Mouse (Mus musculus) layer of hippocampus, adult 18-20 months (tissue): ENCODE measurements at regions not wholly inside any gene's neighbourhood (a gene's known extent, or its start where the extent isn't known, plus 50 kb on each side); places are given as distances from the start of the nearest gene placed in this dataset.
"Not testable (repeated sequence)": the region's sequence is repeated elsewhere in the genome, so short reads cannot be mapped to it uniquely, and the experiment has no call there.

Experiments used
- DNase-seq, 2 experiments: peaks; one replicate each; pipeline ENCODE4 v3.0.0; 2022; ENCODE audit warnings: low spot score in 2 of 2

DNA sequence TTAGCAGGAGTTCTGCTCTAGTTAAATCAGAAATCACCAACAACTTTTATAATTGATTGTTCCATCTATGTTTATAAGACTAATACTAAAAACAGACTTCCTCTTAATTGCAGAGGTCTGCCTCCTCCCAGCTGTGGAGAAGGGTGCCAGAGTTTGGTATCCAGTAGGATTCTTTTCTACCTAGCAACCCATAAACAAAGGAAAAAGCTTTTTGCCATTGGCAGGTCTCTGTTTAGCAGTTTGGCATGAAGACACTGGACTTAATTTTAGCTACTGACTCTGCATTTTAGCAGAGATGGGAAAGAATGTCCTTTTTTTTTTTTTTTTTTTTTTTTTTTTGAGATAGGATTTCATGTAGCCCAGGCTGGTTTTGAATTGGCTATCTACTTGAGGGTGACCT is 1628.4 kb downstream of the A830018L16Rik start:
- no peak for DNase-seq

- peak; percentile 8 to 50 for DNase-seq
Measured at GRCm38 (mm10) chr1:13050140-13050775, 1636.4 kb downstream of the A830018L16Rik start.

GRCm38 (mm10) chr1:13051433-13052066 is 1637.6 kb downstream of the A830018L16Rik start:
- not testable (repeated sequence) for DNase-seq

DNA sequence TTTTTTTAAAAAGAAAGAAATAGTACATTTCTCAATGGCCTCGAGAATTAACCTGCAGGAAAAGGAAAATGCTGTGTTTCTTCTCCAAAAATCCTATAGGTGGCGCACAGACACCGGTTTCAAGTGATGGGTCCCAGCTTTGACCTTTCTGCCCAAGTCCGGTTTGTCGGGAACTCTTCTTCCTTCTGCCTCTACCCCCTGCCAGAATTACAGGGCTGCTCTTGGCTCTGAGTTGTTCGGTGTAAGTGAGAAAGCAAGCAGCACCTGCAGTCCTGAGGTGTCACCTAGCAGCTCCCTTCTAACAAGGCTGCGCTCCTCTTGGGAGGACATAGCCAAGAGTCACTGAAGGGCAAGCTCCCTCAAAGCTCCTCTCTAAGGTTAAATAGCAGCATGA is 1638.2 kb downstream of the A830018L16Rik start:
- DNase-seq: peak in 1 of 2 experiments; percentile 21

DNA sequence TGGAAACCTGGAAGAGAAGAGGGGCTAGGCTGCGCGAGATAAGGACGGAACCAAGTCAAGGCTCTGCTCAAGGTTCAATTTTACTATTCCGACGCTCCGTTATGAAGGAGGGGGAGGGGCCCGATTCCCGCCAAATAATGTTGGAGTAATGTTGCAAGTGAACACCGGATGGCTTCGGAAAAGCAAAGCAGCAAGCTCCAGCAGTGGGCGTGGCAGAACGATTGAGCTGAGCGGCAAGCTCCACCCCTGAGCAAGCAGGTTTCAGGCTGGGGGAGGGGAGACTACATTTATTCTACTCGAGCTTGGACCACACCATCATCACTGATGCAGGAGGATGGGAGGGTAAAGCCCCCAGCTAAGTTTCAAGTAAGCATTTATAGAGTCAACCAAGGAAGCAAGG is 1643.8 kb downstream of the A830018L16Rik start:
- DNase-seq: no peak

DNA sequence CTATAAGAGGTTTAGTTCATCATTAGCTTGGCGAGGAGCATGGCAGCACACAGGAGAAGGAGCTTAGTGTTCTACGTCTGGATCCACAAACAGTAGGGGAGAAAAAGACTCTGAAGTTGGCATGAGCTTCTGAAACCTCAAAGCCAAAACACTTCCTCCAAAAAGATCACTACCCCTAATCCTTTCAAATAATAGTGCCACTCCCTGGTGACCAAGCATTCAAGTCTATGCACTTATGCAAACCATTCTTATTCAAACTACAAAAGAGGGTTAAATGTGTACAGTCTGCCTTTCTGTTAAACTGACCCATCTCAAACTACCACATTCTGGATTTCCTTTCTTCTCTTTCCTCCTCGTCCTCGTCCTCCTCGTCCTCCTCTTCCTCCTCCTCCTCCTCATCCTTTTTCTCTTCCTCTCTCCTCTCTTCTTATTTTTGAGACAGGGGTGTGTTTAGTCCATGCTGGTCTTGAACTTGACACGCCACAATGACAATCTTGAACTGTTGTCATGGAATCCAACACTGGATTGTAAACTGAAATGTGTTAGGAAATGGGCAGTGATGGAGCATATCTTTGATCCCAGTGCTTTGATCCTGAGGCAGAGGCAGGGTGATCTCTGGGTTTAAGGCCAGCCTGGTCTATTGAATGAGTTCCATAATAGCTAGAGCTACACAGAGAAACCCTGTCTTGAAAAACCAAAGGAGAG is 1645.9 kb downstream of the A830018L16Rik start:
- DNase-seq: no peak
